Mouse (Mus musculus) adipocyte (in vitro differentiated cells): ENCODE measurements around the gene Olfr723.
"Not testable (repeated sequence)": the region's sequence is repeated elsewhere in the genome, so short reads cannot be mapped to it uniquely, and the experiment has no call there.

Experiments used
- DNase-seq: peaks from one replicate; pipeline ENCODE4 v3.0.0-alpha.2; 2016; ENCODE audit warnings: low spot score

Olfr723 gene

DNA sequence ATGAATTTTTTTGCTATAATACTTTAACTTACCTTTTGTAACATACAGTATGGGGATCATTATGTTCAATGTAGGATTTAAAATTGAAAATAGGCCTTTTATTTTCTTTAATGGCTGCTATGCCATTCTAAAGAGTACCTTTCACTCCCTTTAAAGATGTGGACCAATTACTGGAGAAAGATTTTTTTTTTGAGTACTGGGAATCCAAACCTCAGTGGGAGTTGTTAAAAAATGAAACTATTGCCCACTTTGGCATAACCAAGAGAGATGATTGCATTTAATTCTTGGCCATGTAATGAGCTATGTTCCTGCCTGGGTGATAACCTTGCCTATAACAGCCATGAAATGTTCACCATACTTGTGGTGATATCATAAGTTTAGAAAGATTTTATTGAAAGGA lies at the start of gene Olfr723:
Gene Olfr723, minus strand, starts transcription at position 101 of the 400 bp plus-strand sequence.
- not testable (repeated sequence) for DNase-seq

GRCm38 (mm10) chr14:49963174-49963573 lies 31.6 kb upstream of the Olfr723 start, which contains the start of gene Olfr724:
Olfr724 (minus strand) TSS chr14:49963274.
- not testable (repeated sequence) for DNase-seq

DNA sequence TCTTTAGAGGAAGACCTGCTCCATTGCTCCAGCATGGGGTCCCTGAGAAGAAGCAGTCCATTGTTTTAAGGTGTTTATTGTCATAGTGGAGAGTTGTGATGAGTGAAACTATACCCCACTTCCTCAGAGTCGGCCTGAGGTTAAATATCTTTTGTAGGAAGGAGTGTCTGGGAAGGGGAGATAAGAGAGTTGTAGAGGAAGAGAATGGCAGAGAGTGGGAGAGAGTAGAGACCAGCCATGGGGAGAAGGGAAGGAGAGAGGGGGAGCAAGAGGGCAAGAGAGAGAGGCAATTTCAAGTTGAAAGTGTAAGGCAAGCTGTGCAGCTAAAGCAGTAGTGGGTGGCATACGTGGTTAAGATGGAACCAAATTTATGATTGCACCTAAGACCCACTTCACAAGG lies 24.3 kb upstream of the Olfr723 start:
- no peak for DNase-seq

GRCm38 (mm10) chr14:49901899-49902298 lies 29.7 kb downstream of the Olfr723 start, which contains the start of gene Olfr722:
Olfr722 (minus strand) TSS chr14:49901999.
- no peak for DNase-seq
